Mouse (Mus musculus) cortical plate, adult 2 months (tissue): Measurements from ENCODE around the gene Zfhx3. TPM values are rescaled to one million over a fixed set of nuclear protein-coding genes. Genes with fewer than 3 reads are reported as not detected.

Experiments
- H3K27ac ChIP-seq: fragments of 200-500 bp; 2 replicates; pipeline ENCODE4 v1.5.1; 2012; ENCODE audit warnings: low read length, control low read depth, inconsistent platforms; ENCODE audit not compliant: insufficient read depth
- H3K4me1 ChIP-seq: fragments of 200-500 bp; 2 replicates; pipeline ENCODE4 v1.6.1; 2011; ENCODE audit warnings: low read length; ENCODE audit not compliant: control insufficient read depth, insufficient read depth
- H3K4me3 ChIP-seq: fragments of 200-500 bp; 2 replicates; pipeline ENCODE4 v1.5.1; 2011; ENCODE audit warnings: mild to moderate bottlenecking, low read length, control low read depth; ENCODE audit not compliant: insufficient read depth
- CTCF ChIP-seq: fragments of 200-500 bp; IDR thresholded peaks from 2 replicates; pipeline ENCODE4 v1.5.1; 2011; ENCODE audit warnings: mild to moderate bottlenecking, control low read depth, low read length; ENCODE audit not compliant: insufficient read depth; ENCODE audit errors: extremely low read depth
- POLR2A ChIP-seq: fragments of 200-500 bp; IDR thresholded peaks from 2 replicates; pipeline ENCODE4 v1.6.1; 2011; ENCODE audit warnings: mild to moderate bottlenecking, low read length, control low read depth; ENCODE audit not compliant: insufficient read depth; ENCODE audit errors: extremely low read depth
- polyA plus RNA-seq: library from polyadenylated mRNA; depleted of rRNA; stranded (reverse); fragments of >200 nt; gene quantifications from 2 replicates; pipeline ENCODE4 v1.2.3, GENCODE M21; 2012

The Zfhx3 gene
- polyA plus RNA-seq, 1 experiment = 1.3 TPM

DNA sequence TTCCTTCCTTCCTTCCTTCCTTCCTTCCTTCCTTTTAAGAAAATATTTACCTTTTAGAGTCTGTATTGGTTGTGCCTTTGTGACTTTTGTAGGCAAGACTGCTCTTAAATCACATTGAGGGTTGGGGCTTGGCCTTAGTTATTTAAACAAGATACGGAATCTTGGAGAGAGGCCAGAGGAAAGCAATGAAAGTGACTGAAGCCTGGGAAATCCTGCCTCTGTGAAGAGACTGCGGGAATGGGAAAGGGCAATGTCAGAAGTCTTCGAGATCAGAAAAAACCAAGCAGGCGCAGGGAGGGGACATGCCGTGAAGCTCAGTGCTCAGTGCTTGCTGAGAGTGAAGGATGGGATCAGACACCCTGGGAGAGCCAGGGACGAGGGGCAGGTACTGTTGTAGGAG is 973.4 kb downstream of the Zfhx3 start:
- Histone ChIP-seq H3K27ac (no peak overlapping the region), H3K4me3 (no peak overlapping the region), H3K4me1 (no peaks in the 10 kb centered on the region)
- TF ChIP-seq CTCF (no peak), POLR2A (no peak)

DNA sequence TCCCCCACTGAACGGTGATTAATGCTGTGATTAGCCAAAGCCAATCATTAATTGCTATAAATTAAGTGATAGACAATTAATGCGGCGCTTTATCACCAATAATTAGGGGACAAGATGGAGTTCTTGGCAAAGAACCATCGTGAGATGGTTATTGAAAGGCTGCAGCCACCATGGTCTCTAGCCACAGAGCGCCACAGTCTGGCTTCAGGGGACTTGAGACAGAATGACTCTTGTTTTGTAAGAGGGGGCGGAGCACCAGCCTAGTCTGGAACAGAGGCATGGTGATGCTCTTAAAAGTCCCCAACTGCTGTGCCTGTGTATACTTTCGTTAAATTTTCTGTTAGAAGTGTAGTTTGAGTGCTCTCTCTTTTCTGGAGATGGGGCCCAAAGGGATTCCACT is 977.7 kb downstream of the Zfhx3 start:
- H3K27ac ChIP-seq = no peak overlapping the region
- no peak for TF ChIP-seq CTCF
- no peak for TF ChIP-seq POLR2A
- H3K4me3 ChIP-seq = no peak overlapping the region
- H3K4me1 ChIP-seq = no peaks in the 10 kb centered on the region

DNA sequence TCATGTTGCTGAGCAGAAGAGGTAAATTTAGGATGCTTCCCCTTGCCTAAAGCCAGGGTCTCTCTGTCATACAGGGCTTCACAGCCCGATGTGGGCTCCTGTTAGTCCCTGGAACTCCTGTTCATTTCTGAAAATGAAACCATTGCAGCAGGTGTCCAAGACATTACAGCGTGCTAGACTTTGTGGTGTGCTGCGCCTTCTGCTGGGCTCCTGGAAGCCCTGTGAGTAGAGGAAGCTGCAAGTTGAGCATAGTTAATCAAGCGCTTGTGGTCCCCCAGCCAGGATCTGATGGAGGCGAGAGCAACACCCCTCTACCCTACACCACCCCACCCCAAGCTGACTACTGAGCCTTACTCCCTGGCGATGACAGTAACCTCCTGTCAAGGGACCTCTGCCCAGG is 980.7 kb downstream of the Zfhx3 start:
- Histone ChIP-seq H3K27ac (no peak overlapping the region), H3K4me3 (no peak overlapping the region), H3K4me1 (no peaks in the 10 kb centered on the region)
- TF ChIP-seq POLR2A (no peak), CTCF (no peak)

DNA sequence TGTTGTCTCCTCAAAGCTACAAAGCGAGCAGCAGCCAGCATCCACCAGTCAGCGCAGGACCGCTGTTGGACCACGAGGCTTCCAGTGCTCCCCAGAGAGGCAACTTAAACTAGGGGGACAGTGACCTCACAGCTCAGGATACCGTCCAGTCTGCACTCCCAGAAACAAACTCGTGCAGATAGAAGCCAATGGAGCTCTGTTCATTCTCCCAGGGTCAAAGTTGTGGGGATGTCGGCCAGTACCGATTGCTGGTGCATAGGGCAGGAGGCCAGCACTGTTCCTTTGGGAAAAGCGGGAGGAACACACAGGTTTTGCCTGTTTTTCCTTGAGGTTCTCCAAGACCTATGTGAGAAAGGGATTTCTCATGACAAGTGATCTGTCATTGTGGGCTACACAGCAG is 982.1 kb downstream of the Zfhx3 start:
- Histone ChIP-seq H3K27ac (no peak overlapping the region), H3K4me1 (no peaks in the 10 kb centered on the region), H3K4me3 (no peak overlapping the region)
- TF ChIP-seq POLR2A (no peak), CTCF (no peak)

DNA sequence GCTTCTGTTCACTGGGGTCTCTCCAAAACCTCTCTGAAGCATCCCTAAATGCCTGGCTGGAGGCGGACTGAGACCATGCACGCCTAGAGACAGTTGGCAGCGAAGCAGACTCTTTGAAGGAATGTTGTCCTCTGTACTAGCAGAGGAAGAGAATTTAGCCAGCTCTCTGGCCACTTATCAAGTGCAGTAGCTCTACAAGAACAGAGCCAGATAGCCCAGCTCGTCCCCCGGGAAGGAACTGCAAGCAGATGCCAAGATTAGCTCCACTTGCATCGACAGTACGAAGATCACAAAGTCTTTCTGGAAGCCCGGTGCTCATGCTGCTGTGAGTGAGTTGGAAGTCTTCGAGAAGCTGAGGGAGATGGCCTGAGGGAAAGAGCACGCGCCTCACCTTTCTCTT is 983.7 kb downstream of the Zfhx3 start:
- H3K4me3 ChIP-seq = no peak overlapping the region
- no peaks in the 10 kb centered on the region for H3K4me1 ChIP-seq
- H3K27ac ChIP-seq = no peak overlapping the region
- TF ChIP-seq CTCF = no peak
- no peak for TF ChIP-seq POLR2A

DNA sequence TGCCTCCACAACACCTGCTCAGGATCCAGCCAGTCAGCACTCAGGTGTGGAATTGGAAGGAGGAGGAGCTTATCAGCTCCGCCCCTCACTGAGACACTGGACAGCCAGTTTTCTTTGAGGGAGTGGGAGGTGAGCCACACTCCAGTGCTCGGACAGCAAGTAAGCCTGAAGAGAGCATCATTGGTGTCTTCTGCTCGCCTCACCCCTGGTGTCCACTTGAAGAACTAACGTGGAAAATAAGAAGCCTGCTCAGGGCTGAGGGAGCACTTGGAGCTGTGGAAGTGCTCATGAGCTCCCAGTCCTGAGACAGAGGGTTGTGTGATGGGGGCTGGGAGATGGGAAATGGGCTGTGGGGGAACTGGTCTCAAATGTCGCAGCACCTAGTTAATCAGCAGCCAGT is 988.2 kb downstream of the Zfhx3 start:
- H3K4me3 ChIP-seq = no peak overlapping the region
- H3K4me1 ChIP-seq = no peaks in the 10 kb centered on the region
- TF ChIP-seq CTCF = no peak
- no peak for TF ChIP-seq POLR2A
- H3K27ac ChIP-seq = no peak overlapping the region

DNA sequence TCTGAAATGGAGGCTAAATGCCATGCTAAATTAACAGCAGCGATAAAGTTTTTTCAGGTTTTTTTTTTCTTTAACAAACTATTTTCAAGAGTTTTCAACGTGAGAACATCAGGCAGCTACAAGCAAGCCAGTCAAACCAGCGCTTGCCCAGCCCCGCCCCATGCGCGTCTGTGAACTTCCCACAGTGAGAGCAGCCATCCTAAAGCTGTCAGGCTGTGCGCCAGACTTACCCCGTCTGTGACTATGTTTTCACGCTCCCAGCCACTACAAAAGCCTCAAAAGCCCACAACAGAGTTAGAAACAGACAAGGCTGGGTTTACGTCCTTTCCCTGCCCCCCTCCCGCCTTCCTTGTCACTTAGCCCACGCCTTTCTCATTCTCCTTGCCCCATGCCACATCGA is 989.4 kb downstream of the Zfhx3 start:
- no peak for TF ChIP-seq CTCF
- TF ChIP-seq POLR2A = no peak
- no peaks in the 10 kb centered on the region for H3K4me1 ChIP-seq
- no peak overlapping the region for H3K27ac ChIP-seq
- no peak overlapping the region for H3K4me3 ChIP-seq

DNA sequence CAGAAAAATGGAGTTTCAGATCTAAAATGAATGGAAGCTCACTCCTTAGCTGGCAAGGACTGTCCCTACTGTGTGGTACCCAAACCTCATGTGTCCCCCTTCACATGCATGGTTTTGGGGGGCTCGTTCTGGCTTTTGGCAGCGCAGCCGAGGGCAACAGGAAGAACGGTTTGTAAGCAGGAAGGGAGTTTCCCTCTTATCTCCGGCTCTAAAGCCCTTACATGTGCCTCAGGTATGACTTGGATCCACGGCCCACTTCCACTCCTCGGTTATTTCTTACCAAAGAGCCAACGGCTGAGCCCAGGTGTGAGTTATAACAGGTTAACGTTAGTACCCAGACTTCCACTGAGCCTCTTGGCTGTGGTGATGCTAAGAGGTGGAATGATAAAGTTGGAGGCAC is 990.3 kb downstream of the Zfhx3 start:
- TF ChIP-seq POLR2A = no peak
- TF ChIP-seq CTCF = no peak
- no peak overlapping the region for H3K4me3 ChIP-seq
- H3K4me1 ChIP-seq = no peaks in the 10 kb centered on the region
- no peak overlapping the region for H3K27ac ChIP-seq

DNA sequence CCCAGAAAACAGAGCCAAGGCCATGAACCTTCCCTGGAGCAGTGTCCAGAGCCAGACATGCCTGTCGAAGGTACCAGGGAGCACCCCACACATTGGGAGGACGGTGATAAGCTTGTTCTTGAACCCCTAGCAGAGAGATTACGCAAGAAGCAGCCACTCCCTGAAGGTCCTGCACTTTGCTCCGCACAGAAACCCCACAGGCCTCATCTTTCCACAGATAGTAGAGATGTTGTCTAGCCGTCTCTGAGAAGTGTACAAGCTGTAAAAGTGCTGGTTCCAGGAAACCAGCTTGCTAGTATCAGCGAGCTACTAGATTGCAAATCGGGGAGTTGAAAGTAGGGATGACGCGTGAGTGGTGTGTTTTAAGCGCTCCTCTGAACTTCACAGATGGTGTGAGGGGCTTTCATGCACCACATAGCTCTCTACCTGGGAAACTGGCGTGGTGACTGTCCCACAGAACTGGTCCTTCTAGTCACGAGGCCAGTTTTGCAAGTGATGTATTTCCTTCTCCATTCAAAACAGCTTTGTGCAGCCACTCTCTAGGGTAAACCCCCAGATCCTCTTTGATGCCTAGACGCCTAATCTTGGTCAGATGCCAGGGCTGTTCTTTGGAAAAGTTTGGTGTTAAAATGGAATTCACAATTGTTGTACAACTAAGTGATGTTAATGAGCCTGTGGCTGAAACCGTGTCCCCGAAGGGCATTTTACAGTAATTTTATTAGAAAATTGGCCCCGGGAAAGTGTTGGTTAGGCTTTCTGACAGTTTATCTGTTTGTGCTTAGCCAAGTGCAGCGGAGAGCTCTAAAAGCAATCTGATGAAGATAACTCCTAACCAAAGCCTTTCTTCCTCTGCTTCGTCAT is 993.6 kb downstream of the Zfhx3 start:
- H3K27ac ChIP-seq = no peak overlapping the region
- no peak for TF ChIP-seq CTCF
- no peak for TF ChIP-seq POLR2A
- no peaks in the 10 kb centered on the region for H3K4me1 ChIP-seq
- no peak overlapping the region for H3K4me3 ChIP-seq

DNA sequence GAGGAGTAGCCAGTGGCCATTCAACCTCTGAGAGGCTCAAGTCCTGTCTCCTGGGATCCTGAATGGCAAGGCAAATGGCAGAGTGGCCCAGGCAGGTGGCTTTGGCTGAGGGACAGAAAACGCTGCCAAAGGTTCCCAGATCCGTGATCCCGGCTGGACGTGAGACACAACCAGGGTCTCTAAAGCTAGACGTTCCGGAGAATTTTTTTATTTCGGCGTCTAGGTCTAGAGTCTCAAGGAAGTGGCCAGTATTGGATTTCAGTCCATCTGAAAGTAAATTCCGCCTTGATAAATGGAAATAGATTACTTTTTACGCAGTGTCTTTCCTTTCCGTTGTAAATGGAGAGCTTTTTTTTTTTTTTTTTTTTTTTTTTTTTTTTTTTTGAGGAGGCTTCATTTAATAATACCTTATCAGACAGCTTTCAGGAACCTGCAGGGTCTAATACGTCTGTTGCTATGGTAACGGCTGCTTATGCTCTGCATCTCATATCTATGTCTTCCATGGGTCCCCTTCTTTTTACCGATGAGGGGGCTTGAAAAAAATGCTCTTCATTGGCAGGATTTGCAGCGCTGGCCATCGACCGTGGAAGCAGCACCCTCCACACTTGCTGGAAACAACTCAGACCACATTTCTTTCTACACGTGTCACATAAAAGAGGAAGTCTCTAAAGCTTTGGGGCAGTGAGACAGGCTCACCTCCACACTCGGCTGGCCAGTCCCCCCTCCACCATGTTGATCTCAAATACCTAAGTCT is 994.4 kb downstream of the Zfhx3 start:
- Histone ChIP-seq H3K27ac (no peak overlapping the region), H3K4me1 (no peaks in the 10 kb centered on the region), H3K4me3 (no peak overlapping the region)
- no peak for TF ChIP-seq POLR2A
- TF ChIP-seq CTCF = no peak
